Mouse (Mus musculus) gastrocnemius, postnatal 25 days (tissue): ENCODE data around the gene Cln5. TPM values are rescaled to one million over a fixed set of nuclear protein-coding genes. Genes with fewer than 3 reads are reported as not detected.

Source experiments
- DNase-seq: peaks from one replicate; pipeline ENCODE4 v3.0.0; 2022
- total RNA-seq, 2 experiments: library from RNA; stranded (reverse); gene quantifications; 1 replicate in 1 of 2; 2 replicates in 1 of 2; pipeline ENCODE4 v1.2.3; 2021

Cln5 gene
- total RNA-seq, 2 experiments from 2014 or later = 8.7 to 10.6 TPM

- no peak for DNase-seq
Observed at GRCm38 (mm10) chr14:103112606-103113363, 42.8 kb downstream of the Cln5 start.

GRCm38 (mm10) chr14:103114994-103115670, 45.1 kb downstream of the Cln5 start:
- DNase-seq = no peak

- no peak for DNase-seq
Observed at GRCm38 (mm10) chr14:103125756-103126155, 55.7 kb downstream of the Cln5 start.

Other genes with a start within 250 kb of the Cln5 start
- 10 to 100 TPM in 1 of 2 experiments, 1 to 10 TPM in 1; 7.6 to 11.4 TPM for gene Kctd12, start 87.6 kb upstream of the Cln5 start, total RNA-seq
- not detected for gene Acod1, start 23.2 kb upstream of the Cln5 start, total RNA-seq
- 10 to 100 TPM; 38.3 to 40.6 TPM for gene Fbxl3, start 29.4 kb downstream of the Cln5 start, total RNA-seq